Mouse (Mus musculus): ENCODE data around the gene Ano1. TPM values are rescaled to one million over a fixed set of nuclear protein-coding genes. Genes with fewer than 3 reads are reported as not detected.

Gene Ano1
- polyA plus RNA-seq, 1 experiment from 2014 or later, result 48.8 TPM

GRCm38 (mm10) chr7:144775214-144775613, 23.4 kb upstream of the Ano1 start:
- H3K27ac ChIP-seq (ENCODE audit: low read depth, low read length), result no peak overlapping the region
- WGBS, result 61% methylated on average over 3 of the region's 3 CpGs
- H3K4me2 ChIP-seq (replicated peaks; ENCODE audit: low read depth, low read length), result no peak overlapping the region
- no peaks in the 10 kb centered on the region for H3K27me3 ChIP-seq (ENCODE audit: control insufficient read depth, insufficient read depth, low read length)
- H3K9me3 ChIP-seq (ENCODE audit: control insufficient read depth, low read length), result no peaks in the 10 kb centered on the region
- no peaks in the 10 kb centered on the region for H3K36me3 ChIP-seq (ENCODE audit: control insufficient read depth, insufficient read depth, low read length)
- H3K9ac ChIP-seq (ENCODE audit: low read depth, low read length), result no peak overlapping the region
- no peak overlapping the region for H3K4me3 ChIP-seq (ENCODE audit: low read length)
- ATAC-seq (ENCODE audit: low FRiP score, low TSS enrichment), result no peak
- peaks cover 10% of the 10 kb centered on the region for H3K4me1 ChIP-seq (ENCODE audit: control insufficient read depth, insufficient read depth, low read length)

GRCm38 (mm10) chr7:144774283-144774682, 22.5 kb upstream of the Ano1 start:
- H3K36me3 ChIP-seq (ENCODE audit: control insufficient read depth, insufficient read depth, low read length), result no peaks in the 10 kb centered on the region
- H3K4me3 ChIP-seq (ENCODE audit: low read length), result no peak overlapping the region
- no peaks in the 10 kb centered on the region for H3K27me3 ChIP-seq (ENCODE audit: control insufficient read depth, insufficient read depth, low read length)
- H3K4me2 ChIP-seq (replicated peaks; ENCODE audit: low read depth, low read length), result no peak overlapping the region
- H3K9ac ChIP-seq (ENCODE audit: low read depth, low read length), result no peak overlapping the region
- peaks cover 17% of the 10 kb centered on the region for H3K4me1 ChIP-seq (ENCODE audit: control insufficient read depth, insufficient read depth, low read length)
- 84% methylated on average over 2 of the region's 2 CpGs for WGBS
- H3K27ac ChIP-seq (ENCODE audit: low read depth, low read length), result no peak overlapping the region
- H3K9me3 ChIP-seq (ENCODE audit: control insufficient read depth, low read length), result no peaks in the 10 kb centered on the region
- no peak for ATAC-seq (ENCODE audit: low FRiP score, low TSS enrichment)

GRCm38 (mm10) chr7:144770116-144770515, 18.3 kb upstream of the Ano1 start:
- peaks cover 12% of the 10 kb centered on the region for H3K4me1 ChIP-seq (ENCODE audit: control insufficient read depth, insufficient read depth, low read length)
- no peaks in the 10 kb centered on the region for H3K36me3 ChIP-seq (ENCODE audit: control insufficient read depth, insufficient read depth, low read length)
- H3K9ac ChIP-seq (ENCODE audit: low read depth, low read length), result no peak overlapping the region; the same call in 1 of the 2 replicates
- H3K27ac ChIP-seq (ENCODE audit: low read depth, low read length), result no peak overlapping the region
- WGBS, result 11% methylated on average over 3 of the region's 3 CpGs
- no peak overlapping the region for H3K4me3 ChIP-seq (ENCODE audit: low read length)
- H3K4me2 ChIP-seq (replicated peaks; ENCODE audit: low read depth, low read length), result no peak overlapping the region
- H3K27me3 ChIP-seq (ENCODE audit: control insufficient read depth, insufficient read depth, low read length), result no peaks in the 10 kb centered on the region
- no peak for ATAC-seq (ENCODE audit: low FRiP score, low TSS enrichment)
- H3K9me3 ChIP-seq (ENCODE audit: control insufficient read depth, low read length), result no peaks in the 10 kb centered on the region

- Histone ChIP-seq H3K4me1 (ENCODE audit: control insufficient read depth, insufficient read depth, low read length) (peaks cover 12% of the 10 kb centered on the region), H3K27me3 (ENCODE audit: control insufficient read depth, insufficient read depth, low read length) (no peaks in the 10 kb centered on the region), H3K4me3 (ENCODE audit: low read length) (no peak overlapping the region), H3K36me3 (ENCODE audit: control insufficient read depth, insufficient read depth, low read length) (no peaks in the 10 kb centered on the region), H3K9me3 (ENCODE audit: control insufficient read depth, low read length) (no peaks in the 10 kb centered on the region), H3K27ac (ENCODE audit: low read depth, low read length) (no peak overlapping the region), H3K9ac (ENCODE audit: low read depth, low read length) (no peak overlapping the region), H3K4me2 (replicated peaks; ENCODE audit: low read depth, low read length) (no peak overlapping the region)
- 60% methylated on average over 9 of the region's 9 CpGs for WGBS
- ATAC-seq (ENCODE audit: low FRiP score, low TSS enrichment), result no peak
These were observed 17.8 kb upstream of the Ano1 start for GRCm38 (mm10) chr7:144769434-144770080.

- ATAC-seq (ENCODE audit: low FRiP score, low TSS enrichment), result no peak
- Histone ChIP-seq H3K27me3 (ENCODE audit: control insufficient read depth, insufficient read depth, low read length) (no peaks in the 10 kb centered on the region), H3K4me2 (replicated peaks; ENCODE audit: low read depth, low read length) (no peak overlapping the region), H3K9me3 (ENCODE audit: control insufficient read depth, low read length) (no peaks in the 10 kb centered on the region), H3K4me1 (ENCODE audit: control insufficient read depth, insufficient read depth, low read length) (peaks cover 12% of the 10 kb centered on the region), H3K9ac (ENCODE audit: low read depth, low read length) (no peak overlapping the region), H3K27ac (ENCODE audit: low read depth, low read length) (no peak overlapping the region), H3K36me3 (ENCODE audit: control insufficient read depth, insufficient read depth, low read length) (no peaks in the 10 kb centered on the region), H3K4me3 (ENCODE audit: low read length) (no peak overlapping the region)
- WGBS, result 97% methylated on average over 1 of the region's 1 CpGs
These were observed 17.1 kb upstream of the Ano1 start for GRCm38 (mm10) chr7:144768845-144769244.

GRCm38 (mm10) chr7:144764537-144765282, 12.9 kb upstream of the Ano1 start:
- no peaks in the 10 kb centered on the region for H3K9me3 ChIP-seq (ENCODE audit: control insufficient read depth, low read length)
- ATAC-seq (ENCODE audit: low FRiP score, low TSS enrichment), result no peak
- no peaks in the 10 kb centered on the region for H3K36me3 ChIP-seq (ENCODE audit: control insufficient read depth, insufficient read depth, low read length)
- no peak overlapping the region for H3K27ac ChIP-seq (ENCODE audit: low read depth, low read length)
- 0 out of 2 replicates have a peak overlapping the region, but pooled peaks have one; percentile 0 for H3K9ac ChIP-seq (ENCODE audit: low read depth, low read length)
- no peak overlapping the region for H3K4me2 ChIP-seq (replicated peaks; ENCODE audit: low read depth, low read length)
- H3K4me3 ChIP-seq (ENCODE audit: low read length), result no peak overlapping the region
- 70% methylated on average over 11 of the region's 11 CpGs for WGBS
- H3K4me1 ChIP-seq (ENCODE audit: control insufficient read depth, insufficient read depth, low read length), result peaks cover 11% of the 10 kb centered on the region
- no peaks in the 10 kb centered on the region for H3K27me3 ChIP-seq (ENCODE audit: control insufficient read depth, insufficient read depth, low read length)

- Histone ChIP-seq H3K9ac (ENCODE audit: low read depth, low read length) (no peak overlapping the region), H3K4me1 (ENCODE audit: control insufficient read depth, insufficient read depth, low read length) (peaks cover 9% of the 10 kb centered on the region), H3K27ac (ENCODE audit: low read depth, low read length) (no peak overlapping the region), H3K4me2 (replicated peaks; ENCODE audit: low read depth, low read length) (no peak overlapping the region), H3K4me3 (ENCODE audit: low read length) (no peak overlapping the region), H3K27me3 (ENCODE audit: control insufficient read depth, insufficient read depth, low read length) (no peaks in the 10 kb centered on the region), H3K9me3 (ENCODE audit: control insufficient read depth, low read length) (no peaks in the 10 kb centered on the region), H3K36me3 (ENCODE audit: control insufficient read depth, insufficient read depth, low read length) (no peaks in the 10 kb centered on the region)
- no peak for ATAC-seq (ENCODE audit: low FRiP score, low TSS enrichment)
- 65% methylated on average over 2 of the region's 2 CpGs for WGBS
These were observed 12.2 kb upstream of the Ano1 start for GRCm38 (mm10) chr7:144764013-144764412.

- ATAC-seq (ENCODE audit: low FRiP score, low TSS enrichment), result peak; percentile 81
- no peak overlapping the region for H3K4me2 ChIP-seq (replicated peaks; ENCODE audit: low read depth, low read length)
- no peaks in the 10 kb centered on the region for H3K36me3 ChIP-seq (ENCODE audit: control insufficient read depth, insufficient read depth, low read length)
- no peaks in the 10 kb centered on the region for H3K9me3 ChIP-seq (ENCODE audit: control insufficient read depth, low read length)
- H3K4me3 ChIP-seq (ENCODE audit: low read length), result no peak overlapping the region
- peak overlapping the region; percentile 7; the same call in 1 of the 2 replicates for H3K9ac ChIP-seq (ENCODE audit: low read depth, low read length)
- peaks cover 9% of the 10 kb centered on the region for H3K4me1 ChIP-seq (ENCODE audit: control insufficient read depth, insufficient read depth, low read length)
- no peaks in the 10 kb centered on the region for H3K27me3 ChIP-seq (ENCODE audit: control insufficient read depth, insufficient read depth, low read length)
- 30% methylated on average over 16 of the region's 16 CpGs for WGBS
- H3K27ac ChIP-seq (ENCODE audit: low read depth, low read length), result peak overlapping the region; percentile 30; the same call in 1 of the 2 replicates
These were observed 10.9 kb upstream of the Ano1 start for GRCm38 (mm10) chr7:144762496-144763235.

- H3K36me3 ChIP-seq (ENCODE audit: control insufficient read depth, insufficient read depth, low read length), result no peaks in the 10 kb centered on the region
- no peak overlapping the region for H3K4me2 ChIP-seq (replicated peaks; ENCODE audit: low read depth, low read length)
- no peak overlapping the region for H3K4me3 ChIP-seq (ENCODE audit: low read length)
- H3K27me3 ChIP-seq (ENCODE audit: control insufficient read depth, insufficient read depth, low read length), result no peaks in the 10 kb centered on the region
- H3K9me3 ChIP-seq (ENCODE audit: control insufficient read depth, low read length), result no peaks in the 10 kb centered on the region
- H3K27ac ChIP-seq (ENCODE audit: low read depth, low read length), result no peak overlapping the region
- WGBS, result 47% methylated on average over 9 of the region's 9 CpGs
- ATAC-seq (ENCODE audit: low FRiP score, low TSS enrichment), result no peak
- peaks cover 9% of the 10 kb centered on the region for H3K4me1 ChIP-seq (ENCODE audit: control insufficient read depth, insufficient read depth, low read length)
- no peak overlapping the region for H3K9ac ChIP-seq (ENCODE audit: low read depth, low read length)
These were observed 8.5 kb upstream of the Ano1 start for GRCm38 (mm10) chr7:144760228-144760627.
